Mouse (Mus musculus) small intestine, adult 2 months (tissue): ENCODE data around the gene Mbnl1.

ENCODE experiments used
- CTCF ChIP-seq: fragments of 200-500 bp; IDR thresholded peaks from 2 replicates; pipeline ENCODE4 v1.5.1; 2012; ENCODE audit warnings: low read depth, mild to moderate bottlenecking, control low read depth, inconsistent platforms, low read length, moderate library complexity, mixed read lengths; ENCODE audit not compliant: insufficient replicate concordance, insufficient read length; ENCODE audit errors: extremely low read depth
- POLR2A ChIP-seq: fragments of 200-500 bp; IDR thresholded peaks from 2 replicates; pipeline ENCODE4 v1.6.1; 2012; ENCODE audit warnings: low read depth, mild to moderate bottlenecking, control low read depth, inconsistent platforms, low read length, moderate library complexity

DNA sequence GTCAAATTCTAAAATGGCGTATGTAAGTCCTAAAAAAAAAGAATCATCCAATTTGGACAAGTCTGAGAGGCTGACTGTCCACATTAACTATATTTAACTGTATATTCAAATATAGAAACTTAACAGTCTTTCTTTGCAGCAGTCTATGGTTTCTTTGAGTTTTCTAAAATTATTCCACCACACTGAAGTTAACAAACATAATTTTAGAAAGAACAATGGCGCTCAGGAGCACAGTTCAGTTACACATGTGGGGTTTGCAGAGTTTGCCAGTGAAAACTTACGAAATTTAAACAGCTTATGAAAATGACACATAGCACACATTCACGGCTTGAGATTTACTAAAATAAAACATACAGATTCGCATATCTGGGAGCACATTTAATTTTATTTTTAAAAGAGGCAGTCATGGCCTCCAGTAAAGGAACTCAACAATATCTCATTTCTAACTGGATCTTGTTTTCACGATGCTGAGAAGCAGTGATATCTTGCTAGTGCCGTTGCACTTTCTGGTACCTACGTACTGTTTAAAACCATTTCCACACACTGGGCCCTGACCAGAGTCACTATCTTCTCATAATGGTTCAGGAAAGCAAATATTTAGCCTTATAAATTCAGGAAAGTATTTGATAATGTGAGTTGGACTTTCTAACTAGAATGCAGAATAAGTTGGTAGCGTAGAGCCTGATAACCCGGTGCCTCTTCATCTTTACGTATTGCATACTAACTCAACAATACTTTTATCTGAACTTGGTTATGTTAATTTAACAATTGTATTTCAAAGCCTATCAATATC, 1.4 kb downstream of the Mbnl1 start:
- TF ChIP-seq POLR2A (no peak), CTCF (no peak)
